Mouse (Mus musculus): ENCODE results near the gene Zfp146.

DNA sequence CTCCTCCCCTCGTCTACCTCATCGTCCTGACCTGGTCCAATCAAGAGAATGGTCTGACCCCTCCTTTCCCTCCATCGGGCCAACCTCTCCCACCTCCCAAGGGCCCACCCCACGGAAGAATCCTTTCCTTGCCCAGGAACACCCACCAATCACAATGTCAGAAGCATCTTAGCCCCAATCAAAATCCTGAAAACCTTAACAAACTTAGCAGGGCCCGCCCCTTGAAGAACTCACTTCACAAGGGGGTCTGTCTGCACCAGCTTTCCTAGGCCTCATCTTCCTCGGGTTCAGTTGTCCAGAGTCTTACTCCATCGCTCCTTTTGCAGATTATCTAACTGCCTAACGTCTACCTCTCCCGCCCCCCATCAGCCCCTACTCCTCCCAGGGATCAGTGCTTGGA, 23.5 kb upstream of the Zfp146 start:
- TF ChIP-seq GATA1 (IDR thresholded peaks at IDR 0.05; ENCODE audit: low read length) (no peak), TAL1 (IDR thresholded peaks at IDR 0.05; ENCODE audit: low read length) (no peak)
